Comparison of ENCODE assay signal across 16 mouse cellular contexts in the genomic region with DNA sequence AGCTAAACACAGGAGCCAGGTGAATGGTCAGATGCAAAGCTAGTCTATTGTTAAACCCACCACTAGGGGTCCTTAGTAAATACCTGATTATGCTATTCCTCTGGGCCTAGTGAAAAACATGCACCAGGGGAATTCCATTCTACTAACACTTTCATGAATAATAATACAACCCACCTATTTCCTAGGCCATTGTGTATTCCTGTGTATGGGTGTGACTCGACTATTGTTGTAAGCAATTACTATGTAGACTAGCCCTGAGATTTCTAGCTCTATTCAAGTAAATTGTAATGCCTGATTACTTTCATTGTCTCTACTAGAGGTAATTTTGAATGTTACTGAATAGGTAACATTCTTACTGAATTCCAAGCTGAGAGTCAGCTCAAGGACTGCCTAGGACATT. TPM values are rescaled to one million over a fixed set of nuclear protein-coding genes. Genes with fewer than 3 reads are reported as not detected.
"Had no signal": no experiment of that assay in that cellular context is flagged by ENCODE, and none has a peak within 500 bp of the region (broad histone marks: within the 10 kb centered on the region; RNA-seq: fewer than 3 reads in every experiment).

No protein-coding gene starts in this region.

RNA-seq across cellular contexts. Expression of a gene that starts 9.2 kb away (rescaled TPM):
- total RNA-seq: megakaryocyte, adult 5-6 weeks had no signal
- polyA plus RNA-seq: lung, embryonic 14.5 days; lung, embryonic 16.5 days; midbrain, embryonic 12.5 days; midbrain, embryonic 16.5 days; neural tube, embryonic 11.5 days; stomach, embryonic 14.5 days; thymus, postnatal 0 days had no signal

RNA-seq across cellular contexts. Expression of a gene that starts 15.5 kb away (rescaled TPM):
- total RNA-seq: megakaryocyte, adult 5-6 weeks; megakaryocyte-erythroid progenitor cell, adult 5-6 weeks had no signal
- polyA plus RNA-seq: lung, embryonic 14.5 days; lung, embryonic 16.5 days; midbrain, embryonic 10.5 days; midbrain, embryonic 12.5 days; midbrain, embryonic 16.5 days; myocyte; neural tube, embryonic 11.5 days; neural tube, embryonic 13.5 days; stomach, embryonic 14.5 days; stomach, embryonic 16.5 days; thymus, postnatal 0 days had no signal

RNA-seq across cellular contexts. Expression of a gene that starts 25.8 kb away (rescaled TPM):
- total RNA-seq: megakaryocyte, adult 5-6 weeks; megakaryocyte-erythroid progenitor cell, adult 5-6 weeks had no signal
- polyA plus RNA-seq: lung, embryonic 14.5 days; lung, embryonic 16.5 days; midbrain, embryonic 10.5 days; midbrain, embryonic 14.5 days; neural tube, embryonic 13.5 days; neural tube, embryonic 15.5 days; small intestine, adult 2 months; stomach, embryonic 14.5 days had no signal

RNA-seq across cellular contexts. Expression of a gene that starts 25.9 kb away (rescaled TPM):
- total RNA-seq: megakaryocyte, adult 5-6 weeks had no signal
- polyA plus RNA-seq: lung, embryonic 16.5 days; midbrain, embryonic 14.5 days; midbrain, embryonic 16.5 days; neural tube, embryonic 11.5 days; neural tube, embryonic 13.5 days; neural tube, embryonic 15.5 days; small intestine, adult 2 months; stomach, embryonic 14.5 days; thymus, postnatal 0 days had no signal

RNA-seq across cellular contexts. Expression of a gene that starts 33.9 kb away (rescaled TPM):
- total RNA-seq: megakaryocyte-erythroid progenitor cell, adult 5-6 weeks had no signal
